Mouse (Mus musculus) forebrain, postnatal 0 days (tissue): Measurements from ENCODE around the gene Map3k20. TPM values are rescaled to one million over a fixed set of nuclear protein-coding genes. Genes with fewer than 3 reads are reported as not detected.

ENCODE experiments used
- ATAC-seq: fragments of 200-750 bp; cut with Nextera tagmentation; 2 replicates; pipeline ENCODE4 v1.8.0; 2017; ENCODE audit warnings: mild to moderate bottlenecking, moderate library complexity
- DNase-seq: peaks from one replicate; pipeline ENCODE4 v3.0.0-alpha.2; 2015
- H3K27ac ChIP-seq: fragments of 300-500 bp; sonication (generic); 2 replicates; pipeline ENCODE4 v1.5.1; 2014; ENCODE audit warnings: low read depth, mild to moderate bottlenecking, antibody characterized with exemption, low read length, moderate library complexity, mixed read lengths
- H3K27me3 ChIP-seq: fragments of 300-500 bp; sonication (generic); 2 replicates; pipeline ENCODE4 v1.6.1; 2014; ENCODE audit warnings: mild to moderate bottlenecking, low read length, mixed read lengths; ENCODE audit not compliant: insufficient read depth
- H3K36me3 ChIP-seq: fragments of 300-500 bp; sonication (generic); 2 replicates; pipeline ENCODE4 v1.6.1; 2014; ENCODE audit warnings: mild to moderate bottlenecking, moderate library complexity; ENCODE audit not compliant: insufficient read depth
- H3K4me1 ChIP-seq: fragments of 300-500 bp; sonication (generic); 2 replicates; pipeline ENCODE4 v1.6.1; 2014; ENCODE audit warnings: antibody characterized with exemption; ENCODE audit not compliant: insufficient read depth
- H3K4me2 ChIP-seq: fragments of 300-500 bp; sonication (generic); 2 replicates; pipeline ENCODE4 v1.6.1; 2014; ENCODE audit warnings: low read depth, mild to moderate bottlenecking, moderate library complexity
- H3K4me3 ChIP-seq: fragments of 300-500 bp; sonication (generic); 2 replicates; pipeline ENCODE4 v1.5.1; 2014; ENCODE audit warnings: low read depth, low read length, mixed read lengths
- H3K9ac ChIP-seq: fragments of 300-500 bp; sonication (generic); 2 replicates; pipeline ENCODE4 v1.6.1; 2014; ENCODE audit warnings: mild to moderate bottlenecking
- H3K9me3 ChIP-seq: fragments of 300-500 bp; sonication (generic); 2 replicates; pipeline ENCODE4 v1.6.1; 2016; ENCODE audit warnings: low read length
- CTCF ChIP-seq: sonication (generic); IDR thresholded peaks from 2 replicates; pipeline ENCODE4 v1.5.1; 2016; ENCODE audit warnings: antibody characterized with exemption, control low read depth, low read depth
- WGBS: fragments of 180-500 bp; shearing (Covaris S2); extraction: QIAGEN DNeasy Blood & Tissue Kit; methylation state at CpG from one replicate; pipeline ENCODE4 v1.1.7; 2014; 5-methylcytosine and 5-hydroxymethylcytosine counted together
- polyA plus RNA-seq: library from polyadenylated mRNA; unstranded; fragments of >200 nt; fragmentation: Nextera tagmentation; extraction: Ambion mirVana; gene quantifications from 2 replicates; pipeline ENCODE4 v1.2.1, GENCODE M21; 2015
- total RNA-seq: library from RNA; depleted of rRNA; stranded (reverse); fragments of >200 nt; gene quantifications from 2 replicates; pipeline ENCODE4 v1.2.3, GENCODE M21; 2014

Map3k20 gene
- total and polyA plus RNA-seq, 2 experiments from 2014 or later = 3.6 to 8.9 TPM

DNA sequence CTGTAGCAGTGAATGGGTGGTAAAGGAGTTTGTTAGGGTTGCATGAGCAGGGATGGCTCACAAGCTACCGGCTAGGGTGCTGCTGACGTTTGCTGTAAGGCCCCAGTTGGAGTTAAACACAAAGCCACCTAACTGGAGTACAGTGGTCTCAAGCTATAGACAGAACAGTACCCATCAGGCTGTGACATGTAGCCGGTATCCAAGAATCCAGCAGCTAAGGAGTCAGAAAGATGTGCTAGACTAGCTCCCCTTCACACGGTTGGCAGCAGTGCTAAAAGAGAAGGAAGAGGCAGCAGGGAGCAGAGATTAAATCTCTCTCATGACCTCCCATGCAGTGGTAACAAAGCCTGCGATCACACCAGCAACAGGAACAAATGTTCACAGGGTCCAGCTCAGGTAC is 36.2 kb downstream of the Map3k20 start:
- no peaks in the 10 kb centered on the region for H3K36me3 ChIP-seq
- ATAC-seq = no peak
- 72% methylated on average over 5 of the region's 5 CpGs for WGBS
- no peak overlapping the region for H3K27ac ChIP-seq
- H3K9ac ChIP-seq = no peak overlapping the region
- H3K4me3 ChIP-seq = no peak overlapping the region
- no peaks in the 10 kb centered on the region for H3K27me3 ChIP-seq
- DNase-seq = no peak
- H3K4me2 ChIP-seq = no peak overlapping the region
- no peaks in the 10 kb centered on the region for H3K9me3 ChIP-seq
- peaks cover 11% of the 10 kb centered on the region; the same call in 1 of the 2 replicates for H3K4me1 ChIP-seq
- TF ChIP-seq CTCF = no peak

DNA sequence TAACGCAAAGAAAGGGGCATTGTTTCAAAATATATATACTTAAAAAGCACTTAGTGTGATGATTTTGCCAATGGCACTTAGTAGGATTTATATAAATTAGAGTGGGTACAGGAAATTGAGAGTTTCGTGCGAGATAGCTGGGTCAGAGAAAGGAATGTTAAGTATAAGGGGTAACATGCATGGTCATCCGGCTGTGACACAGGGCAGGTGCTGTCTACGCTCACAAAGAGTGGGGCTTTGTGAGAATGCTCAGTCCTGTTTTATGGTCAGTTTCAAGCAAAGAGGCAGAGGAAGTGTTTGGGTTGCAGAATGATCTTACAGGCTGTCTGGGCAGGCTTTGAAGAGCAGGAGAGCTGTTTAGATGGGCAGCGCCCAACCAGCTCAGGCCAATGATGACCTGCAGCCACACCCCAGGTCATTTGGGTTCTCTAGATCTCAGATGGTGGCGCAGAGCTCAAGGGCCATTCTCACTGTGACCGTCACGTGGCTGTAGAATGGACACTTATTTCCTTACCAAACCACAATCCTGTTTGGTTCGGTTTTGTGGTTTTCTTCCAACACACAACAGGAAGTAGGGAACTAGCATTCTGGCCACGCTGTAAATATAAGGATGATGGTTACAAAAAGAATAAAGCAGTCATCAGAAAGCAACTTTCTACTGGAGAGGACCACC is 37.4 kb downstream of the Map3k20 start:
- Histone ChIP-seq H3K9me3 (no peaks in the 10 kb centered on the region), H3K36me3 (no peaks in the 10 kb centered on the region), H3K4me1 (peaks cover 17% of the 10 kb centered on the region; the same call in 1 of the 2 replicates), H3K27ac (no peak overlapping the region), H3K4me2 (no peak overlapping the region), H3K4me3 (no peak overlapping the region), H3K27me3 (no peaks in the 10 kb centered on the region), H3K9ac (no peak overlapping the region)
- no peak for DNase-seq
- no peak for ATAC-seq
- 72% methylated on average over 11 of the region's 11 CpGs for WGBS
- TF ChIP-seq CTCF = no peak

DNA sequence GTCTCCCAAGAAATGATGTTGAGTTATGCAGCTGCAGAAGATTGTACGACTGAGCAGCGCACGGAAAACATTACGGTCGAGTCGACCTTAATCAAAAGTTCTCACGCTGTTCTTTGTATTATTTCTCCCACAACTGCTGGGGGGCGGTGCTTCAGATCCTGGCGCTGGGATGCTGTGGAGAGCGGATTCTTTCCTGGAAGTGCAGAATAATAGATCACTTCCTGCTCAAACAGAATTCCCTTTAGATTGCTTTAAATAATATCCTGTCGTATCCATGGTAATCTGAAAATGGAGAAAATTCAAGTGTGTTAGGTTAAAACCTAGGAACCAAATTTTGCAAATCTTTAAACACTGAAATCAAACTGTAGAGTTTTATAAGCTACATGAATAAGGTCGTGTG is 39.0 kb downstream of the Map3k20 start:
- Histone ChIP-seq H3K9me3 (no peaks in the 10 kb centered on the region), H3K36me3 (no peaks in the 10 kb centered on the region), H3K4me2 (peak overlapping the region; percentile 27), H3K9ac (no peak overlapping the region), H3K4me1 (peaks cover 17% of the 10 kb centered on the region; the same call in 1 of the 2 replicates), H3K27ac (no peak overlapping the region; the same call in 1 of the 2 replicates), H3K27me3 (no peaks in the 10 kb centered on the region), H3K4me3 (no peak overlapping the region)
- ATAC-seq (no peak; the same call in 1 of the 2 replicates), DNase-seq (peak; percentile 39)
- no peak for TF ChIP-seq CTCF
- whole genome bisulfite sequencing = 34% methylated on average over 12 of the region's 12 CpGs

DNA sequence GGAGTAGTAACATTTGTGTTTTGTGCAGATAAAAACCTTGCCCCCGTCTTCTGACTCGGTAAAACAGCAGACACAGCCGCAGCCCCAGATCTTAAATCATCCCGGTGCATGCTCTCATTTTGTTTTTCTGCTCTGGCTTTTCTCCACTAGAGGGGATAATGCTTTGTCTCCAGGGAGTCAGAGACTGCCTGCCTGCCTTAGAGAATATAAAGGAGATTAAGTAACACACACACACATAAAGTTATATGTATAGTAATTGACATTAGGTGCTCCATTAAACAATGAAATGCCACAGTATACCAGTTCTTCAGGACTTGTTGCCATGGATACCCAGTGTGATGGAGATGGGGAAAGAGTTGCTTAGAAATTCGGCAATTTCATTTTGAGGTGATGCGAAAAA is 41.1 kb downstream of the Map3k20 start:
- DNase-seq (peak; percentile 63), ATAC-seq (peak; percentile 63)
- TF ChIP-seq CTCF = peak; percentile 65
- H3K36me3 ChIP-seq = no peaks in the 10 kb centered on the region
- H3K9ac ChIP-seq = no peak overlapping the region
- no peaks in the 10 kb centered on the region for H3K27me3 ChIP-seq
- WGBS = 23% methylated on average over 6 of the region's 6 CpGs
- no peaks in the 10 kb centered on the region for H3K9me3 ChIP-seq
- H3K4me3 ChIP-seq = no peak overlapping the region
- H3K27ac ChIP-seq = no peak overlapping the region; the same call in 1 of the 2 replicates
- peak overlapping the region; percentile 13; the same call in 1 of the 2 replicates for H3K4me2 ChIP-seq
- H3K4me1 ChIP-seq = peaks cover 17% of the 10 kb centered on the region; the same call in 1 of the 2 replicates

DNA sequence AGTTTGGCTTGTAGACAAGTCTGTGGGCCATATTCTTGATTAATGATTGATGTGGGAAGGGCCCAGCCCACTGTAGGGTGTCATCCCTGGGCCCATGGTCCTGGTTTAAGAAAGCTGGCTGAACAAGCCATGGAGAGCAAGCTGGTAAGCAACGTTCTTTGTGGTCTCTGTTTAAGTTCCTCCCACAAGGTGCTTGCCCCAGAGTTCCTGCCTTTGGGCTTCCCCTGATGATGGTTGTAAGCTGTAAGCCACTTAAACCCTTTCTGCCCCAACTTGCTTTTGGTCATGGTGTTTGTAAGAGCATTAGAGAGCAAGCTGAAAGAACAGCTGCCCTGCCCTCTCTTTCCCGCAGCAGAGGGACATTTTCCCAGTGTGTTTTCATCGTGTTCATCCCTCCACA is 43.0 kb downstream of the Map3k20 start:
- Histone ChIP-seq H3K9ac (no peak overlapping the region), H3K27ac (no peak overlapping the region), H3K4me2 (no peak overlapping the region), H3K9me3 (no peaks in the 10 kb centered on the region), H3K4me3 (no peak overlapping the region), H3K4me1 (peaks cover 17% of the 10 kb centered on the region; the same call in 1 of the 2 replicates), H3K27me3 (no peaks in the 10 kb centered on the region), H3K36me3 (no peaks in the 10 kb centered on the region)
- DNase-seq (no peak), ATAC-seq (no peak)
- WGBS = 76% methylated on average over 3 of the region's 3 CpGs
- TF ChIP-seq CTCF = no peak

DNA sequence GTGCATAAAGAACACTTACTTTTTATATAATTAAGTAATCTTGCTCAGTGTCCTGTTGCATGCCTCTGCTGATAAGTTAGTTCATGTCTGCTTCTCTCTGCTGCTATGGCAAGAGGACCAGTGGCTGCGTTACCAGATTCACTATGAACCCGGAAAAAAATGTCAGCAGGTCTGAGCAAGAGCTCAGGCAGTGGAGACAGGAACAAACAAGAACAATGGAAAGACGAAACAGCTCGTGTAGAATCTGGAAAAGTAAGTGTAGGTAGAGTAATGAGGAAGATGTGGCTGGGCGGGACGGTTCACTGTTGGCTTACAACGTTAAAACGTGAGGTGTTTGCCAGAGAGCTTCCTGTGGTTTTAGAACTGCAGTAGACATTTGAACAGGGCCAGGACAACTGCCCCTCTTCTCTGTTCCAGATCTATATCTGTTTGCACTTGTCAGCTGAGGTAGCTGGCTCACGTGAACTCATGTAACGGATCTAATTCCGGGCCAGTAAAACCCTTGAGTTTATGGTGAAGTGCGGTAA is 45.6 kb downstream of the Map3k20 start:
- Histone ChIP-seq H3K4me1 (0 out of 2 replicates have a peak, but pooled peaks cover 8% of the 10 kb centered on the region), H3K27me3 (no peaks in the 10 kb centered on the region), H3K9ac (no peak overlapping the region), H3K27ac (no peak overlapping the region), H3K36me3 (no peaks in the 10 kb centered on the region), H3K4me3 (no peak overlapping the region), H3K9me3 (no peaks in the 10 kb centered on the region), H3K4me2 (no peak overlapping the region)
- TF ChIP-seq CTCF = no peak
- 87% methylated on average over 12 of the region's 12 CpGs for WGBS
- DNase-seq (no peak), ATAC-seq (no peak)

DNA sequence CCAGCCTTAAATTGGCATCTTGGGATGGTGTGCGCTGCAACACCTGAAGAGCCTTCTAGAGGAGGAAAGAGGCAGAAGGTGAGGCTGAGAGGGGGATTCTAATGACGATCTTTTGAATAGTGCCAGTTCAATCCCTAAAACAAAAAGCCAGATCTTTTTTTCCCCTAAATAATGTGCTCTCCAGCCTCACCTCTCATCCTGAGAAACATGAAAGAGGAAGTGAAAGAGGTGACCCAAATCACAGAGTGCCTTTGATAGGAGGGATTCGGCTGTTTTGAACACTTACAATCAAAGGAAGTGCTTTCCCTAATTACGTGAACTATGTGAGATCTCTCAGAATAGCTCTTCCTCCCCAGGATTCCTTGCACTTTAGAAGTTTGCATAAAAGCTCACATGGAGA is 46.6 kb downstream of the Map3k20 start:
- H3K9me3 ChIP-seq = no peaks in the 10 kb centered on the region
- H3K36me3 ChIP-seq = no peaks in the 10 kb centered on the region
- 0 out of 2 replicates have a peak, but pooled peaks cover 3% of the 10 kb centered on the region for H3K4me1 ChIP-seq
- no peak overlapping the region for H3K9ac ChIP-seq
- H3K4me2 ChIP-seq = no peak overlapping the region
- ATAC-seq = no peak
- 41% methylated on average over 4 of the region's 4 CpGs for WGBS
- H3K4me3 ChIP-seq = no peak overlapping the region
- TF ChIP-seq CTCF = no peak
- H3K27me3 ChIP-seq = no peaks in the 10 kb centered on the region
- DNase-seq = no peak
- no peak overlapping the region for H3K27ac ChIP-seq
